Mouse (Mus musculus) liver, postnatal 0 days (tissue): ENCODE results near the gene Pbp2.

ENCODE experiments used
- CTCF ChIP-seq: sonication (generic); IDR thresholded peaks from 2 replicates; pipeline ENCODE4 v1.5.1; 2016; ENCODE audit warnings: antibody characterized with exemption, low read depth
- EP300 ChIP-seq: IDR thresholded peaks from 2 replicates; pipeline ENCODE4 v1.6.1; 2016; ENCODE audit warnings: antibody characterized with exemption, low read depth, mild to moderate bottlenecking

GRCm38 (mm10) chr6:135261124-135261523 is 49.1 kb downstream of the Pbp2 start:
- no peak for TF ChIP-seq CTCF
- no peak for TF ChIP-seq EP300
